Mouse (Mus musculus): ENCODE results near the gene Csrp1. TPM values are rescaled to one million over a fixed set of nuclear protein-coding genes. Genes with fewer than 3 reads are reported as not detected.

Gene Csrp1
- 3.8 and 4.0 TPM in 2 replicates for polyA plus RNA-seq (2012)

DNA sequence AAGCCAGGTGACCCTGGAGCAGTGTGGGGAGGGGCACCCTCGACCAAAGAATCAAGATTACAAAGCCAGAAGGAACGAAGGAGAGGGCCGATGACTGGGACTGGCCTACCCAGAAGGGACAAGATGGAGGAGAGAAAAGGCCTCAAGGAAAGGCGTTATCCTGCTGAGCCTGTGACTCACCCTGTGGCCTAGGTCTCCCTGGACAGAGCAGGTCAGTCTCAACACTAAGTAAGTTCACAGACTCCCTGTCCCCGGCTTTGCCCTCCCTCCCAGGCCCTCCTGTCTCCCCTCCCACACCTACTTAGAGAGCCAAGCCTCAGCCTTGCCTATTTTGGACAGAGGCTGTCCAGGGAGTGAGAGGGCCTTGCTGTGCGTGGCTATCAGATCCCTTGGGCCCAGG lies at the start of gene Csrp1:
TSS of gene Csrp1 (plus strand) at position 79 of the 400 bp plus-strand sequence.
- Histone ChIP-seq H3K36me3 (ENCODE audit: control insufficient read depth) (no peaks in the 10 kb centered on the region), H3K4me3 (replicated peaks) (no peak within 1 kb of the TSS), H3K27me3 (ENCODE audit: control insufficient read depth) (no peaks in the 10 kb centered on the region), H3K4me1 (ENCODE audit: control insufficient read depth) (peaks cover 16% of the 10 kb centered on the region), H3K9me3 (ENCODE audit: control insufficient read depth, low read length) (no peaks in the 10 kb centered on the region; the same call in 1 of the 2 replicates)
- TF ChIP-seq TAL1 (IDR thresholded peaks at IDR 0.05; ENCODE audit: low read length) = no peak
- no peak for TF ChIP-seq GATA1 (IDR thresholded peaks at IDR 0.05; ENCODE audit: low read length)

DNA sequence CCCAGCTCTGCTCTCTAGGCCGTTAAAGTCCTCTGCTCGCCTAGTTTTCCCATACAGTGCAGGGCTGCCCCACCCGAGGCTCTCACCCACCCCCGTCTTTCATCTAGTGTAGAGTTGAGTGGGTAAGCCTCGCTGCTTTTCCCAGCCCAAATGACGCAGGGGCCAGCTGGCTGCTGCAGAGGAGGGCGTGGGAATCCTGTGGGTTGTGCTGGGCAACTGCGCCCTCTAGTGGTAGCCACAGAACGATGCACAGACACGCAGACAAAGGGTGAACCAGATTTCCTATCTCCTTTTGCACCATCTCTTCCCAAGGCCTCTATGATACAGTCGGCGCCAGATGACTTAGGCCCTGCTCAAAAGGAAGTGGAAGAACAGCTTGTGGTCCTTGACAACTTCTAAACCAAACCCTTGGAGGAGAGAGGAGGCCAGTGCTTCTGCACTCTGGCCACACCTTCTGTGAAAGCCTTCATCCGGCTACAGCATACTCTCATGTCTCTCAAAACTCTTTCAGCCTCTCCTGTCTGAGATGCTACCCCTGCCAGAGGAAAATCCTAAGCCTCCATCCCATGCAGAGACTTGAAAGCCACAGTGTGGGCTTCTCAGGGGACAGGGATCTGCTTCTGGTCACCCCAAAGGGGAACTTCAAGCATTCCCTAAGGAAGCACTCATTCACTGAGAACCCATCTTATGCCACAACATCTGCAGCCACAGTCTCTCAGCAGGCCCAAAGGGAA lies 49.3 kb upstream of the Csrp1 start:
- Histone ChIP-seq H3K36me3 (ENCODE audit: control insufficient read depth) (no peaks in the 10 kb centered on the region), H3K9me3 (ENCODE audit: control insufficient read depth, low read length) (no peaks in the 10 kb centered on the region), H3K4me1 (ENCODE audit: control insufficient read depth) (peaks cover 4% of the 10 kb centered on the region), H3K27me3 (ENCODE audit: control insufficient read depth) (no peaks in the 10 kb centered on the region; the same call in 1 of the 2 replicates), H3K4me3 (replicated peaks) (no peak overlapping the region)
- TF ChIP-seq GATA1 (IDR thresholded peaks at IDR 0.05; ENCODE audit: low read length) = no peak
- TF ChIP-seq TAL1 (IDR thresholded peaks at IDR 0.05; ENCODE audit: low read length) = no peak

DNA sequence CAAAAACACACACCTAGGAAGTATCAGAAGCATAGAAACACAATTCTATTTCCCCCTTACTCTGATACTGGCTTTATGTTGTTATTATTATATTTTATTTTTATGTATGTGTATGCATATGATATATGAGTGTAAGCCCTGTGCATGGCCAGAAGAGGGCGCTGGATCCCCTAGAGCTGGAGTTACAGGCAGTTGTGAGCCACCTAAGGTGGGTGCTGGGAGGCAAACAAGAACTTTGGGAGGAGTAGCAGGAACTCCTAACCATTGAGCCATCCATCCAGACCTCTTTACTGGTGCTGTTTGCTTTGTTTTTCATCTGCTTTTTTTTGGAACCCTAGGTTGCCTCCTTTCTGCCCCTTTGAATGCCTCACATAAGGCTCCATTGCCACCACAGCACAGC lies 48.5 kb upstream of the Csrp1 start:
- H3K4me1 ChIP-seq (ENCODE audit: control insufficient read depth) = peaks cover 9% of the 10 kb centered on the region
- no peak overlapping the region for H3K4me3 ChIP-seq (replicated peaks)
- H3K9me3 ChIP-seq (ENCODE audit: control insufficient read depth, low read length) = no peaks in the 10 kb centered on the region
- no peaks in the 10 kb centered on the region; the same call in 1 of the 2 replicates for H3K27me3 ChIP-seq (ENCODE audit: control insufficient read depth)
- no peaks in the 10 kb centered on the region for H3K36me3 ChIP-seq (ENCODE audit: control insufficient read depth)
- TF ChIP-seq GATA1 (IDR thresholded peaks at IDR 0.05; ENCODE audit: low read length) (no peak), TAL1 (IDR thresholded peaks at IDR 0.05; ENCODE audit: low read length) (no peak)

DNA sequence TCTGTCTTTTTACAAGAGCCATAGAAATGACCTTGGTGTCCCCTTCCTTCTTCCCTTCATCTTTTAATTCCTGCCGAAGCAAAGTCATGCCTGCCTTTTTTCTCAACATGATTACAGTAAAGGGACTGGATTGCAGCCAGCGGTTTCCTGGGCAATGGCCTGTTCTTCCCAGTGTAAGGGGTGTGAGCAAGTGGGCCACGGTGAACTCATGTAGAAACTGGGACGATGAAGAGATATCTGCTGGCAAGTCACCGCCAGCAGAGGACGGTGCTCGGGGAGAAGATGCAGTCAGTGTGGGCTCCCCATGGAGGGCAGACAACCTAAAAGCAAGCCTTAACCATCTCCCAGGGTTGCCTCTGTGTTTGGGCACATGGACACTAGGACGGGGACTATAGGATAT lies 47.9 kb upstream of the Csrp1 start:
- H3K36me3 ChIP-seq (ENCODE audit: control insufficient read depth) = no peaks in the 10 kb centered on the region
- peaks cover 9% of the 10 kb centered on the region for H3K4me1 ChIP-seq (ENCODE audit: control insufficient read depth)
- H3K9me3 ChIP-seq (ENCODE audit: control insufficient read depth, low read length) = no peaks in the 10 kb centered on the region
- TF ChIP-seq TAL1 (IDR thresholded peaks at IDR 0.05; ENCODE audit: low read length) (no peak), GATA1 (IDR thresholded peaks at IDR 0.05; ENCODE audit: low read length) (no peak)
- no peaks in the 10 kb centered on the region; the same call in 1 of the 2 replicates for H3K27me3 ChIP-seq (ENCODE audit: control insufficient read depth)
- H3K4me3 ChIP-seq (replicated peaks) = no peak overlapping the region

DNA sequence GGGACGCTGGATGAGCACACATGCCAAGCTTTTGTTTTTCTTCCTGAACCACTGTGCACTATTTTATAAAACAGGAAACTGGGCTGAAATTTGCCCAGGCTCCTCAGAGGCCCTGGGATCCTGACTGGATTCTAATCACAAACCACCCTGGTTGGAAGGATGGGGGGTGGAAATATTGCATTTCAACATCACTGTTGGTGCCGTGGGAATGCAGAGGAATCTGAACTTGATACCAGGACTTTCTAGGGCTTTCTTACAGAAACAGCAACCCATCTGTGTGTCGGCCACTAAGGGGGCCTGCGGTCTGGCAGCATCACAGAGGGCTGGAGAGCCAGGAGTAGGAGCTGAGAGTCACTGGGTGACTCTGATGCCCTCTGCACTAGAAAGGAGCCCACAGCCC lies 47.5 kb upstream of the Csrp1 start:
- TF ChIP-seq GATA1 (IDR thresholded peaks at IDR 0.05; ENCODE audit: low read length) = no peak
- TF ChIP-seq TAL1 (IDR thresholded peaks at IDR 0.05; ENCODE audit: low read length) = no peak

GRCm38 (mm10) chr1:135673423-135673822 lies 46.4 kb upstream of the Csrp1 start:
- Histone ChIP-seq H3K9me3 (ENCODE audit: control insufficient read depth, low read length) (no peaks in the 10 kb centered on the region), H3K36me3 (ENCODE audit: control insufficient read depth) (no peaks in the 10 kb centered on the region), H3K4me1 (ENCODE audit: control insufficient read depth) (peaks cover 9% of the 10 kb centered on the region), H3K27me3 (ENCODE audit: control insufficient read depth) (no peaks in the 10 kb centered on the region; the same call in 1 of the 2 replicates), H3K4me3 (replicated peaks) (no peak overlapping the region)
- no peak for TF ChIP-seq GATA1 (IDR thresholded peaks at IDR 0.05; ENCODE audit: low read length)
- no peak for TF ChIP-seq TAL1 (IDR thresholded peaks at IDR 0.05; ENCODE audit: low read length)

More for the DNA sequence above, 47.5 kb upstream of the Csrp1 start:
- Histone ChIP-seq H3K27me3 (ENCODE audit: control insufficient read depth) (no peaks in the 10 kb centered on the region; the same call in 1 of the 2 replicates), H3K9me3 (ENCODE audit: control insufficient read depth, low read length) (no peaks in the 10 kb centered on the region), H3K4me3 (replicated peaks) (no peak overlapping the region), H3K4me1 (ENCODE audit: control insufficient read depth) (peaks cover 9% of the 10 kb centered on the region), H3K36me3 (ENCODE audit: control insufficient read depth) (no peaks in the 10 kb centered on the region)

DNA sequence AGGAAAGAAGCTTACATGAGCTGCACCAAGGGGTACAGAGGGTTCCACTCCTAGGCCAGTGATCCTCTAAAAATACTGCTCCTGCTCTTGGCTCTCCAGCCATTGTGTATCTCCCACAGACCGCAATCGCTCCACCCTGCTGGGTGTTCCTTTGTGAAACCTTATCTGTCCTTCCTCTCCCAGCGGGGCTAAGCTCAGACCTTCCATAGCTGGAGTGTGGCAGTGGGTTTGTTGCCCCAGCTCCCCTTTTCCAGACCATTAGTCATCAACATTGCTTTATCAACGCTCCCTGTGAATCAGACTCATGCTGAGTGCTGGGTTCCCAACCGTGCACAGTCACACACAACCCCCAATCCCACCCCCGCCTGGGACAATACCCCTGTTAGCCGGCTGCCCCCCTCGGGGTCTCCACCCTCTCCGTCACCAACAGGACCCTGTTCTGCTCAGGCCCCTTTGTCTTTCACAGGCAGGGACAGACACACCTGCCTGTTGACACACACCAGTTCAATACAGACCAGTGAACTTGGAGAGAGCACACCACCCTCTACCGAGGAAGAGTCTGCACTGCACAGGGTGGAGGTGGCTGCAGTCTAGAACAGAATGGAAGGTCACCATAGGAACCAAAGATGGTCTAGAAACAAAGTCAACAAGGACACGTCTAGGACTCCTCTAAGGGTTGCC lies 44.3 kb upstream of the Csrp1 start:
- no peak overlapping the region for H3K4me3 ChIP-seq (replicated peaks)
- peaks cover 9% of the 10 kb centered on the region for H3K4me1 ChIP-seq (ENCODE audit: control insufficient read depth)
- no peaks in the 10 kb centered on the region for H3K27me3 ChIP-seq (ENCODE audit: control insufficient read depth)
- no peak for TF ChIP-seq GATA1 (IDR thresholded peaks at IDR 0.05; ENCODE audit: low read length)
- no peak for TF ChIP-seq TAL1 (IDR thresholded peaks at IDR 0.05; ENCODE audit: low read length)
- H3K36me3 ChIP-seq (ENCODE audit: control insufficient read depth) = no peaks in the 10 kb centered on the region
- no peaks in the 10 kb centered on the region for H3K9me3 ChIP-seq (ENCODE audit: control insufficient read depth, low read length)

DNA sequence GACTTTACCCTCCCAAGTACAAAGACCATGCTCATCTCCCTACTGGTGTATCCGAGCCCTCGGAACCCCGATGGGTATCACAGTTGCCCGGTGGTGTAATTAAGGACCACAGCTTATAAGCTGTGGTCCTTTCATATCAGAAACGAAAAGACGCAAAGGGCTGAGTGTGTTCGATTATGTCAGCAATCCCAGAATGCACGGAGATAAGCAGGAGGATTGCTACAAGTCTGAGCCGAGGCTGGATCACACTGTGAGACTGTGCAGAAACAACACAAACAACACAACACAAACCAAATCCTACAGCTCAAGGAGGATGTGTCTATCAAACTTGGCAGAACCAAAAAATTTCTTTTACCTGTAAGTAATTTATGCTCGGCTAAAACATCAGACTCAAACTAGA lies 43.6 kb upstream of the Csrp1 start:
- Histone ChIP-seq H3K36me3 (ENCODE audit: control insufficient read depth) (no peaks in the 10 kb centered on the region), H3K4me3 (replicated peaks) (no peak overlapping the region), H3K4me1 (ENCODE audit: control insufficient read depth) (peaks cover 9% of the 10 kb centered on the region), H3K27me3 (ENCODE audit: control insufficient read depth) (no peaks in the 10 kb centered on the region), H3K9me3 (ENCODE audit: control insufficient read depth, low read length) (no peaks in the 10 kb centered on the region)
- TF ChIP-seq TAL1 (IDR thresholded peaks at IDR 0.05; ENCODE audit: low read length) (no peak), GATA1 (IDR thresholded peaks at IDR 0.05; ENCODE audit: low read length) (no peak)

DNA sequence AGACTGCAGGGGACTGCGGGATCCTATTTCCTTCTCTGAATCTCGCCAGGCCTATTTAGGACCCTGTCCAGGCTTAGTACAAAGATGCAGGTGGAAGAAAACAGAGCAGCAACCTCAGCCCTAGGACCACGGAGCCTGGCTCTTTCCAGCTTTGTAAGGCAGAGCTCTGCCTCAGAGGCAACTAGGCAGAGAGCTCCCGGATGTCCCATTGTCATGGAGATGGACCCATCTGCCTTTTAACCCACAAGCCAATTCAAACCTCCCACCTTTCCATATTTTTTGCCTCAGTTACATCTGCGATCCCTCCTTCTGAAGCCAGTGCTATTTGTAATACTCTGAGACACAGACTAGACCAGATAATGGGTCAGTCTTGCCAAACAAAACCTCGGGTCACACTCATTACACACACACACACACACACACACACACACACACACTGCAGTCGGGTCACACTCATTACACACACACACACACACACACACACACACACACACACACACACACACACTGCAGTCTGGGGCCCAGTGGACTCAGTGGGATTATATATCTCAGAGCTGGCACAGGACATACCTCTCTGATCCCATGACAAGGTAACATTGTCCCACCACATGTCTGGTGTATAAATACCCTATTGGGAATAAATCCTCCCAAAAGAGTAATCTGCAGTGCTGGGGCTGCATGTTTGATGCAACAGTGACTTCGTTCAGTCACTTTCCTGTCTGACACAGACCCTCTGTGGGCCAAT lies 42.8 kb upstream of the Csrp1 start:
- no peak overlapping the region for H3K4me3 ChIP-seq (replicated peaks)
- H3K4me1 ChIP-seq (ENCODE audit: control insufficient read depth) = peaks cover 9% of the 10 kb centered on the region
- no peaks in the 10 kb centered on the region for H3K9me3 ChIP-seq (ENCODE audit: control insufficient read depth, low read length)
- no peaks in the 10 kb centered on the region for H3K27me3 ChIP-seq (ENCODE audit: control insufficient read depth)
- H3K36me3 ChIP-seq (ENCODE audit: control insufficient read depth) = no peaks in the 10 kb centered on the region
- no peak for TF ChIP-seq GATA1 (IDR thresholded peaks at IDR 0.05; ENCODE audit: low read length)
- no peak for TF ChIP-seq TAL1 (IDR thresholded peaks at IDR 0.05; ENCODE audit: low read length)

Data from erythroblast, embryonic 14.5 days (primary cell).